Mouse (Mus musculus): ENCODE results near the gene Map4k3.
"Not testable (repeated sequence)": the region's sequence is repeated elsewhere in the genome, so short reads cannot be mapped to it uniquely, and the experiment has no call there.

Map4k3 gene

GRCm38 (mm10) chr17:80568441-80568840, 159.8 kb downstream of the Map4k3 start:
- no peak for DNase-seq (ENCODE audit: low spot score)

- no peak for DNase-seq (ENCODE audit: low spot score)
Observed at GRCm38 (mm10) chr17:80564611-80564924, 163.7 kb downstream of the Map4k3 start.

GRCm38 (mm10) chr17:80563762-80564610, 164.3 kb downstream of the Map4k3 start:
- DNase-seq (ENCODE audit: low spot score) = not testable (repeated sequence)

GRCm38 (mm10) chr17:80562792-80563191, 165.5 kb downstream of the Map4k3 start:
- DNase-seq (ENCODE audit: low spot score) = no peak

- DNase-seq (ENCODE audit: low spot score) = peak; percentile 57
Observed at GRCm38 (mm10) chr17:80560669-80561401, 167.4 kb downstream of the Map4k3 start.

GRCm38 (mm10) chr17:80559745-80560144, 168.5 kb downstream of the Map4k3 start:
- DNase-seq (ENCODE audit: low spot score) = no peak

- peak; percentile 27 for DNase-seq (ENCODE audit: low spot score)
Observed at GRCm38 (mm10) chr17:80559050-80559449, 169.2 kb downstream of the Map4k3 start.

GRCm38 (mm10) chr17:80558583-80558982, 169.7 kb downstream of the Map4k3 start:
- no peak for DNase-seq (ENCODE audit: low spot score)

- DNase-seq (ENCODE audit: low spot score) = no peak
Observed at GRCm38 (mm10) chr17:80557461-80557860, 170.8 kb downstream of the Map4k3 start.

- peak; percentile 57 for DNase-seq (ENCODE audit: low spot score)
Observed at GRCm38 (mm10) chr17:80553318-80554270, 174.7 kb downstream of the Map4k3 start.

GRCm38 (mm10) chr17:80552653-80553052, 175.6 kb downstream of the Map4k3 start:
- no peak for DNase-seq (ENCODE audit: low spot score)

GRCm38 (mm10) chr17:80550981-80551380, 177.3 kb downstream of the Map4k3 start:
- no peak for DNase-seq (ENCODE audit: low spot score)

GRCm38 (mm10) chr17:80546846-80547245, 181.4 kb downstream of the Map4k3 start:
- no peak for DNase-seq (ENCODE audit: low spot score)

- DNase-seq (ENCODE audit: low spot score) = no peak
Observed at GRCm38 (mm10) chr17:80546227-80546626, 182.1 kb downstream of the Map4k3 start.

- no peak for DNase-seq (ENCODE audit: low spot score)
Observed at GRCm38 (mm10) chr17:80543646-80544045, 184.6 kb downstream of the Map4k3 start.

GRCm38 (mm10) chr17:80537136-80537535, 191.1 kb downstream of the Map4k3 start:
- DNase-seq (ENCODE audit: low spot score) = no peak

GRCm38 (mm10) chr17:80535633-80536032, 192.7 kb downstream of the Map4k3 start:
- no peak for DNase-seq (ENCODE audit: low spot score)

- DNase-seq (ENCODE audit: low spot score) = not testable (repeated sequence)
Observed at GRCm38 (mm10) chr17:80531351-80531750, 196.9 kb downstream of the Map4k3 start.
